In genomic region chr5:77888534-77888933, GRCm38 (mm10) we compare ENCODE assay signal across 10 mouse cellular contexts.
DNase-seq lines count a peak whose midpoint lies in the region; ATAC-seq and TF ChIP-seq lines count a peak whose summit lies in the region.
"Had no signal": no experiment of that assay in that cellular context is flagged by ENCODE, and none has a peak within 500 bp of the region (broad histone marks: within the 10 kb centered on the region; RNA-seq: fewer than 3 reads in every experiment).

No protein-coding gene starts in this region.

- no peak for TF ChIP-seq POLR2A in lung, adult 2 months (IDR thresholded peaks at IDR 0.05; ENCODE audit: borderline replicate concordance, extremely low read depth, low read depth, low read length)

- H3K4me2 ChIP-seq in lung, embryonic 15.5 days, result no peak overlapping the region
- H3K4me2 ChIP-seq: heart, embryonic 12.5 days; intestine, embryonic 15.5 days had no signal

- TF ChIP-seq CTCF in lung, adult 2 months (IDR thresholded peaks at IDR 0.05; ENCODE audit: insufficient read depth, low read length), result no peak
- no peak for TF ChIP-seq CTCF in layer of hippocampus, adult 2 months (conservative IDR thresholded peaks at IDR 0.05)

- H3K36me3 ChIP-seq in lung, embryonic 15.5 days, result no peaks in the 10 kb centered on the region
- H3K36me3 ChIP-seq: heart, embryonic 12.5 days; intestine, embryonic 15.5 days had no signal

- no peak overlapping the region for H3K4me3 ChIP-seq in lung, embryonic 15.5 days
- H3K4me3 ChIP-seq in lung, adult 2 months (replicated peaks; ENCODE audit: extremely low read depth, low read depth, low read length), result no peak overlapping the region
- H3K4me3 ChIP-seq in layer of hippocampus, adult 2 months, result no peak overlapping the region
- H3K4me3 ChIP-seq: heart, embryonic 12.5 days; intestine, embryonic 15.5 days had no signal

- DNase-seq in lung, adult 2 months, result no peak
- peak; percentile 45 to 79 for DNase-seq in layer of hippocampus, adult 2 months (ENCODE audit: low spot score in 2 of 2)
- peak; percentile 69 for DNase-seq in right cerebral cortex, adult 18-20 months
- no peak for DNase-seq in testis, postnatal 14 days (ENCODE audit: low spot score)
- no peak for DNase-seq in cerebellum, adult 11-12 months
- no peak for DNase-seq in adipocyte (ENCODE audit: low spot score)

- H3K4me1 ChIP-seq in lung, embryonic 15.5 days, result no peaks in the 10 kb centered on the region
- no peaks in the 10 kb centered on the region for H3K4me1 ChIP-seq in lung, adult 2 months (ENCODE audit: control insufficient read depth, insufficient read depth, low read length)
- H3K4me1 ChIP-seq: heart, embryonic 12.5 days; intestine, embryonic 15.5 days had no signal

- no peak overlapping the region for H3K9ac ChIP-seq in lung, embryonic 15.5 days
- H3K9ac ChIP-seq: heart, embryonic 12.5 days; intestine, embryonic 15.5 days had no signal

- ATAC-seq in lung, embryonic 15.5 days (ENCODE audit: borderline replicate concordance, extremely low read depth, low FRiP score, low TSS enrichment), result peak; percentile 57; the same call in 1 of the 2 replicates
- ATAC-seq in frontal cortex, adult (ENCODE audit: low TSS enrichment), result peak; percentile 93
- ATAC-seq: intestine, embryonic 15.5 days had no signal

- 42% methylated on average over 9 of the region's 9 CpGs for WGBS in lung, embryonic 15.5 days
- WGBS in lung, adult 2 months, result 62% methylated on average over 9 of the region's 9 CpGs

- no peaks in the 10 kb centered on the region for H3K9me3 ChIP-seq in lung, embryonic 15.5 days
- H3K9me3 ChIP-seq: intestine, embryonic 15.5 days had no signal

- no peak overlapping the region for H3K27ac ChIP-seq in lung, embryonic 15.5 days
- no peak overlapping the region; the same call in 1 of the 2 replicates for H3K27ac ChIP-seq in layer of hippocampus, adult 2 months
- H3K27ac ChIP-seq: intestine, embryonic 15.5 days had no signal

- H3K27me3 ChIP-seq in lung, embryonic 15.5 days, result no peaks in the 10 kb centered on the region
- H3K27me3 ChIP-seq: heart, embryonic 12.5 days; intestine, embryonic 15.5 days had no signal

Comparison
In these comparisons a context has a peak if more than half of its experiments do, and no peak if none do; other contexts are left out.
1. DNase-seq: peak in layer of hippocampus, adult 2 months (2 of 2) and right cerebral cortex, adult 18-20 months (single experiment); none in lung, adult 2 months (single experiment), testis, postnatal 14 days (single experiment), cerebellum, adult 11-12 months (single experiment) and adipocyte (single experiment).